Mouse (Mus musculus): Measurements from ENCODE around the gene Pdgfb. TPM values are rescaled to one million over a fixed set of nuclear protein-coding genes. Genes with fewer than 3 reads are reported as not detected.

The Pdgfb gene
- polyA plus RNA-seq, 1 experiment from 2014 or later, result 5.0 TPM

- no peaks in the 10 kb centered on the region for H3K4me1 ChIP-seq (ENCODE audit: control insufficient read depth, insufficient read depth, low read length)
- H3K36me3 ChIP-seq (ENCODE audit: control insufficient read depth, insufficient read depth, low read length), result no peaks in the 10 kb centered on the region
- no peak overlapping the region for H3K27ac ChIP-seq (ENCODE audit: low read depth, low read length)
- H3K9ac ChIP-seq (replicated peaks; ENCODE audit: low read depth, low read length), result no peak overlapping the region
- no peaks in the 10 kb centered on the region for H3K27me3 ChIP-seq (ENCODE audit: control insufficient read depth, insufficient read depth, low read length)
- no peak overlapping the region for H3K4me3 ChIP-seq (ENCODE audit: low read depth, low read length)
- no peak overlapping the region for H3K4me2 ChIP-seq (ENCODE audit: low read depth, low read length)
- H3K9me3 ChIP-seq (ENCODE audit: control insufficient read depth, low read length), result no peaks in the 10 kb centered on the region
- WGBS, result 72% methylated on average over 5 of the region's 5 CpGs
- no peak for ATAC-seq (ENCODE audit: low read depth)
Measured at GRCm38 (mm10) chr15:80026061-80026460, 11.3 kb upstream of the Pdgfb start.

GRCm38 (mm10) chr15:80025615-80026014 lies 10.8 kb upstream of the Pdgfb start:
- Histone ChIP-seq H3K4me1 (ENCODE audit: control insufficient read depth, insufficient read depth, low read length) (no peaks in the 10 kb centered on the region), H3K9me3 (ENCODE audit: control insufficient read depth, low read length) (no peaks in the 10 kb centered on the region), H3K9ac (replicated peaks; ENCODE audit: low read depth, low read length) (no peak overlapping the region), H3K36me3 (ENCODE audit: control insufficient read depth, insufficient read depth, low read length) (no peaks in the 10 kb centered on the region), H3K27ac (ENCODE audit: low read depth, low read length) (no peak overlapping the region), H3K4me3 (ENCODE audit: low read depth, low read length) (no peak overlapping the region), H3K4me2 (ENCODE audit: low read depth, low read length) (no peak overlapping the region), H3K27me3 (ENCODE audit: control insufficient read depth, insufficient read depth, low read length) (no peaks in the 10 kb centered on the region)
- WGBS, result 59% methylated on average over 7 of the region's 7 CpGs
- ATAC-seq (ENCODE audit: low read depth), result no peak

- H3K9ac ChIP-seq (replicated peaks; ENCODE audit: low read depth, low read length), result no peak overlapping the region
- H3K27me3 ChIP-seq (ENCODE audit: control insufficient read depth, insufficient read depth, low read length), result no peaks in the 10 kb centered on the region
- H3K36me3 ChIP-seq (ENCODE audit: control insufficient read depth, insufficient read depth, low read length), result no peaks in the 10 kb centered on the region
- H3K4me2 ChIP-seq (ENCODE audit: low read depth, low read length), result no peak overlapping the region
- no peak for ATAC-seq (ENCODE audit: low read depth)
- peak overlapping the region; percentile 22; the same call in 1 of the 2 replicates for H3K27ac ChIP-seq (ENCODE audit: low read depth, low read length)
- WGBS, result 53% methylated on average over 11 of the region's 11 CpGs
- no peaks in the 10 kb centered on the region for H3K9me3 ChIP-seq (ENCODE audit: control insufficient read depth, low read length)
- no peaks in the 10 kb centered on the region for H3K4me1 ChIP-seq (ENCODE audit: control insufficient read depth, insufficient read depth, low read length)
- H3K4me3 ChIP-seq (ENCODE audit: low read depth, low read length), result no peak overlapping the region
Measured at GRCm38 (mm10) chr15:80024331-80025313, 9.8 kb upstream of the Pdgfb start.

GRCm38 (mm10) chr15:80020516-80020915 lies 5.7 kb upstream of the Pdgfb start:
- no peak for ATAC-seq (ENCODE audit: low read depth)
- Histone ChIP-seq H3K27ac (ENCODE audit: low read depth, low read length) (peak overlapping the region; percentile 24; the same call in 1 of the 2 replicates), H3K9ac (replicated peaks; ENCODE audit: low read depth, low read length) (no peak overlapping the region), H3K4me2 (ENCODE audit: low read depth, low read length) (no peak overlapping the region), H3K4me1 (ENCODE audit: control insufficient read depth, insufficient read depth, low read length) (no peaks in the 10 kb centered on the region), H3K27me3 (ENCODE audit: control insufficient read depth, insufficient read depth, low read length) (peaks cover 10% of the 10 kb centered on the region), H3K9me3 (ENCODE audit: control insufficient read depth, low read length) (no peaks in the 10 kb centered on the region), H3K4me3 (ENCODE audit: low read depth, low read length) (no peak overlapping the region), H3K36me3 (ENCODE audit: control insufficient read depth, insufficient read depth, low read length) (no peaks in the 10 kb centered on the region)
- 72% methylated on average over 4 of the region's 4 CpGs for WGBS

DNA sequence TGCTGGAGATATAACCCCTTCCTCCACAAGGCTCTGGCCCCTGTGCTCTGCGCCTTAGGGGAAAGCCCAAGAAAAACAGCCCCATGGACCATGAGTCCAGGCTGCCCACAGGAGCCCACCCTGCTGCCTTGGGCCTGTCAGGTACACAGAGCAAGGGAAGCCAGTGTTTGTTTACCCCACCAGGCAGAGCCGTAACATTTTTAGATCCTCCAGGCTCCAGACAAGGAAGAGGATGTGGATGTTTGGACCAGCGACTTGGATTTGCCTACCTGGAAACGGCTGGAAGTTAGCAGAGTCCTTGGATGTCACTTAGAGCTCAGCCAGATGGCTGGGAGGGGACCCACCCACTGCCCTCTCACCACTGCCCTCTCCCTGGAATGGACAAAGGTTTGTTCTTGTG lies 4.8 kb upstream of the Pdgfb start:
- peaks cover 18% of the 10 kb centered on the region for H3K27me3 ChIP-seq (ENCODE audit: control insufficient read depth, insufficient read depth, low read length)
- H3K4me3 ChIP-seq (ENCODE audit: low read depth, low read length), result no peak overlapping the region
- no peak overlapping the region for H3K27ac ChIP-seq (ENCODE audit: low read depth, low read length)
- ATAC-seq (ENCODE audit: low read depth), result no peak
- no peak overlapping the region for H3K9ac ChIP-seq (replicated peaks; ENCODE audit: low read depth, low read length)
- H3K9me3 ChIP-seq (ENCODE audit: control insufficient read depth, low read length), result no peaks in the 10 kb centered on the region
- 80% methylated on average over 4 of the region's 4 CpGs for WGBS
- H3K4me2 ChIP-seq (ENCODE audit: low read depth, low read length), result no peak overlapping the region
- no peaks in the 10 kb centered on the region for H3K36me3 ChIP-seq (ENCODE audit: control insufficient read depth, insufficient read depth, low read length)
- no peaks in the 10 kb centered on the region for H3K4me1 ChIP-seq (ENCODE audit: control insufficient read depth, insufficient read depth, low read length)

DNA sequence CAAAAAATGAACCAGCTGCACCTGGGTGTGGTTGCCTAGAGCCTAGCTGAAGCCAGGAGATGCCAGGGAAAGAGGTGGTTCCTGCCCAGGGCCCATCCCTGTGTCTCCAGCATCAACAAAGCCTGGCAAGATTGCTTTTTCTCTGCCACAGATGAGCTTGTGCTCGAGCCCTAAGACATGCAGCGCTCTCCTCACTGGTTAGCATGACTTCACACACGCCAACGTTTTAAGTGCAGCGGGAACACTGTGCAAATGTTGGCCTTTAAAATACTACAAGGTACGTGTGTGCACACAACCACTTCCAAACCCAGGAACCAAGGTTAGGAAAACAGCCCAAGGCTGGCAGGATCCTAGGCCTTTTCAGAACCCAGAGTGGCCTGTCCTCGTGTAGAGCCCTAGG lies 4.4 kb upstream of the Pdgfb start:
- peaks cover 22% of the 10 kb centered on the region for H3K27me3 ChIP-seq (ENCODE audit: control insufficient read depth, insufficient read depth, low read length)
- H3K9me3 ChIP-seq (ENCODE audit: control insufficient read depth, low read length), result no peaks in the 10 kb centered on the region
- peaks cover 3% of the 10 kb centered on the region; the same call in 1 of the 2 replicates for H3K4me1 ChIP-seq (ENCODE audit: control insufficient read depth, insufficient read depth, low read length)
- H3K36me3 ChIP-seq (ENCODE audit: control insufficient read depth, insufficient read depth, low read length), result no peaks in the 10 kb centered on the region
- H3K4me2 ChIP-seq (ENCODE audit: low read depth, low read length), result no peak overlapping the region
- WGBS, result 84% methylated on average over 7 of the region's 7 CpGs
- no peak overlapping the region for H3K9ac ChIP-seq (replicated peaks; ENCODE audit: low read depth, low read length)
- no peak overlapping the region for H3K4me3 ChIP-seq (ENCODE audit: low read depth, low read length)
- no peak for ATAC-seq (ENCODE audit: low read depth)
- no peak overlapping the region for H3K27ac ChIP-seq (ENCODE audit: low read depth, low read length)

DNA sequence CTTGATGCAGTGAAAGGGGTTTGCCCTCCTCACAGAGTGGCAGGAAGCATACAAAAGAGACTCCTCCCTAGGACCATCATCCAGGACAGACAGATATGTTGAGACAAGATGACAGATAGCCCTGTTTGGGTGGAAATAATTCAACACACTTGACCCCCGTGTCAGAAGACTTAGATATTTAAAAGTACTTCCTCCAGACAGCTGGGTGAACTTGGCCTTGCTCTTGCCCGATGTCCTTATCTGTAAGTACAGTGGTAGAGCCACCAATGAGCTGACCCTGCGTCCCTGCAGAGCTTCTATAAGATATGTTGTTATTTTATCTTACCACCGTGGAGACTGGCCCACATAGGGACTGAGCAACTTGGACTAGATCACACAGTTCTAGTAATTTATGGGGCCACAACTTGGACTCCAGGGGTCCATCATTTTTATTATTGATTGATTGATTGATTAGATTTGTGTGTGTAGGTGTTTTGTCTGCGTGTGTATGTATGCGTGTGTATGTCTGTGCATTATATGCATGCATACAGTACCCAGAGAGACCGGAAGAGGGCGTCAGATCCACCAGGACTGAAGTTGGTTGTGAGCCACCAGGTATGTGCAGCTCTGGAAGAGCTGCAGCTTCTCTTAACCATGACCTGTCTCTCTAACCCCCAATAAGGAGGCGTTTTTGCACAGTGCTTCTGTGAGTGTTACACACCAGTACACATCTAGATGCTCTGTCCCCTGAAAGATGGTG lies 2.0 kb upstream of the Pdgfb start:
- WGBS, result 90% methylated on average over 9 of the region's 9 CpGs
- H3K4me2 ChIP-seq (ENCODE audit: low read depth, low read length), result no peak overlapping the region
- H3K4me3 ChIP-seq (ENCODE audit: low read depth, low read length), result no peak overlapping the region
- H3K4me1 ChIP-seq (ENCODE audit: control insufficient read depth, insufficient read depth, low read length), result peaks cover 20% of the 10 kb centered on the region; the same call in 1 of the 2 replicates
- no peak overlapping the region for H3K27ac ChIP-seq (ENCODE audit: low read depth, low read length)
- H3K9ac ChIP-seq (replicated peaks; ENCODE audit: low read depth, low read length), result no peak overlapping the region
- no peaks in the 10 kb centered on the region for H3K9me3 ChIP-seq (ENCODE audit: control insufficient read depth, low read length)
- H3K27me3 ChIP-seq (ENCODE audit: control insufficient read depth, insufficient read depth, low read length), result peaks cover 31% of the 10 kb centered on the region
- H3K36me3 ChIP-seq (ENCODE audit: control insufficient read depth, insufficient read depth, low read length), result no peaks in the 10 kb centered on the region
- ATAC-seq (ENCODE audit: low read depth), result no peak

GRCm38 (mm10) chr15:80015211-80015952 lies 605 bp upstream of the Pdgfb start:
- no peaks in the 10 kb centered on the region for H3K36me3 ChIP-seq (ENCODE audit: control insufficient read depth, insufficient read depth, low read length)
- H3K27ac ChIP-seq (ENCODE audit: low read depth, low read length), result no peak overlapping the region
- peak overlapping the region; percentile 91 for H3K4me2 ChIP-seq (ENCODE audit: low read depth, low read length)
- H3K4me1 ChIP-seq (ENCODE audit: control insufficient read depth, insufficient read depth, low read length), result peaks cover 20% of the 10 kb centered on the region; the same call in 1 of the 2 replicates
- H3K27me3 ChIP-seq (ENCODE audit: control insufficient read depth, insufficient read depth, low read length), result peaks cover 31% of the 10 kb centered on the region
- no peak overlapping the region for H3K9ac ChIP-seq (replicated peaks; ENCODE audit: low read depth, low read length)
- ATAC-seq (ENCODE audit: low read depth), result no peak
- no peaks in the 10 kb centered on the region for H3K9me3 ChIP-seq (ENCODE audit: control insufficient read depth, low read length)
- H3K4me3 ChIP-seq (ENCODE audit: low read depth, low read length), result no peak overlapping the region; the same call in 1 of the 2 replicates
- 59% methylated on average over 7 of the region's 7 CpGs for WGBS
